ENCODE assay signal across 8 mouse cellular contexts in the genomic region with DNA sequence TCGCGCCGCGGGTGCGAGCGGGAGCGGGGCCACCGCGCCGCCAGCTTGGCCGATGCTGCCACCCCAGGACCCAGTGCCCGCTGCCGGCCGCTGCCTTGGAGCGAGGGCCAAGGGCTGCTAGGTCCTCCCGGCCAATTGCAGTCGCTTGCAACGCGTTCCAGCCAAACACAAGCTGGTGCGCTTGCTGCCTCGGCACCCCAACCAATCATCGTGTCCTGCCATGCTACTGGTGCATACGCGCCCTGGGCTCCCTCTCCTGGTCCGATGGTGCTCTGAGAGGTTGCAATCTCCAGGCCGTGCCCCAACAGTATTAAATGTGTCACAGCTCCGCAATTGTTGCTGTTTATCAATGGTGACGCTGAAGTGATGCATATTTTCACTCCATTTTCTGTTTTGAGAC. TPM values are rescaled to one million over a fixed set of nuclear protein-coding genes. Genes with fewer than 3 reads are reported as not detected.
DNase-seq lines count a peak whose midpoint lies in the region; ATAC-seq and TF ChIP-seq lines count a peak whose summit lies in the region.

No protein-coding gene starts in this region.

- WGBS in lung, embryonic 15.5 days, result 1% methylated on average over 28 of the region's 28 CpGs
- WGBS in thymus, adult 2 months, result under 1% methylated on average over 28 of the region's 28 CpGs

- H3K4me1 ChIP-seq in lung, embryonic 15.5 days, result peaks cover 27% of the 10 kb centered on the region
- H3K4me1 ChIP-seq in thymus, adult 2 months (replicated peaks; ENCODE audit: control insufficient read depth, insufficient read depth, low read length), result peaks cover 10% of the 10 kb centered on the region; the same call in 1 of the 2 replicates

- peak overlapping the region; percentile 60 for H3K4me3 ChIP-seq in lung, embryonic 15.5 days
- peak overlapping the region; percentile 29 for H3K4me3 ChIP-seq in thymus, adult 2 months (ENCODE audit: control insufficient read depth, insufficient read depth, low read length)

- no peaks in the 10 kb centered on the region for H3K9me3 ChIP-seq in lung, embryonic 15.5 days

- DNase-seq in MEL-GATA-1-ER (ENCODE audit: extremely low read depth, low read depth), result peak; percentile 82
- DNase-seq in cerebellum, adult 8-10 months, result peak; percentile 92
- DNase-seq in forelimb bud, embryonic 11.5 days (ENCODE audit: low read depth, low spot score), result peak; percentile 91
- DNase-seq in layer of hippocampus, adult 9-10 months (ENCODE audit: low spot score), result peak; percentile 55
- peak; percentile 86 for DNase-seq in ovary, adult 18-20 months (ENCODE audit: low spot score)
- DNase-seq in thymus, adult 2 months, result peak; percentile 81

- H3K36me3 ChIP-seq in lung, embryonic 15.5 days, result no peaks in the 10 kb centered on the region
- H3K36me3 ChIP-seq in thymus, adult 2 months (ENCODE audit: control insufficient read depth, insufficient read depth, low read length), result no peaks in the 10 kb centered on the region

- TF ChIP-seq POLR2A in thymus, adult 2 months (IDR thresholded peaks at IDR 0.05; ENCODE audit: control insufficient read depth, extremely low read depth, insufficient read depth, low read length, poor library complexity), result no peak

- no peak for TF ChIP-seq CTCF in thymus, adult 2 months (IDR thresholded peaks at IDR 0.05; ENCODE audit: borderline replicate concordance, control insufficient read depth, extremely low read depth, insufficient read depth, low read length, poor library complexity)

- peak; percentile 100 for ATAC-seq in hematopoietic stem cell, adult 5-6 weeks (replicated peaks in 1 of 2; ENCODE audit: insufficient read depth in 1 of 2, low FRiP score in 2 of 2, low TSS enrichment in 1 of 2, low read depth in 1 of 2, poor library complexity in 2 of 2, severe bottlenecking in 2 of 2)
- ATAC-seq in lung, embryonic 15.5 days (ENCODE audit: borderline replicate concordance, extremely low read depth, low FRiP score, low TSS enrichment), result peak; percentile 91

- H3K9ac ChIP-seq in lung, embryonic 15.5 days, result peak overlapping the region; percentile 40

- H3K4me2 ChIP-seq in lung, embryonic 15.5 days, result peak overlapping the region; percentile 99

- peak overlapping the region; percentile 30; the same call in 1 of the 2 replicates for H3K27ac ChIP-seq in lung, embryonic 15.5 days
- H3K27ac ChIP-seq in thymus, adult 2 months (ENCODE audit: control insufficient read depth, insufficient read depth, low read length), result no peak overlapping the region

- peaks cover 35% of the 10 kb centered on the region for H3K27me3 ChIP-seq in lung, embryonic 15.5 days
- peaks cover 13% of the 10 kb centered on the region; the same call in 1 of the 2 replicates for H3K27me3 ChIP-seq in thymus, adult 2 months (ENCODE audit: control insufficient read depth, insufficient read depth, low read length)

RNA-seq across cellular contexts. Expression of gene Cldn9, which starts 16.3 kb away (rescaled TPM):
- not detected in 2 replicates for total RNA-seq in hematopoietic stem cell, adult 5-6 weeks (2017)
- 4.4 and 4.8 TPM in 2 replicates for polyA plus RNA-seq in lung, embryonic 15.5 days (2015; fragmentation: Nextera tagmentation; extraction: Ambion mirVana)
- polyA plus RNA-seq in thymus, adult 2 months (2012; rRNA removed), result 1.1 and 1.9 TPM in 2 replicates

RNA-seq across cellular contexts. Expression of gene Cldn6, which starts 21.0 kb away (rescaled TPM):
- total RNA-seq in hematopoietic stem cell, adult 5-6 weeks (2017), result not detected in 2 replicates
- 237 and 246 TPM in 2 replicates for polyA plus RNA-seq in lung, embryonic 15.5 days (2015; fragmentation: Nextera tagmentation; extraction: Ambion mirVana)
- polyA plus RNA-seq in thymus, adult 2 months (2012; rRNA removed), result 0.47 and 0.51 TPM in 2 replicates

RNA-seq across cellular contexts. Expression of gene 1520401A03Rik, which starts 22.5 kb away (rescaled TPM):
- not detected in 2 replicates for total RNA-seq in hematopoietic stem cell, adult 5-6 weeks (2017)
- 0.09 and 0.28 TPM in 2 replicates for polyA plus RNA-seq in lung, embryonic 15.5 days (2015; fragmentation: Nextera tagmentation; extraction: Ambion mirVana)
- 0.19 and 0.27 TPM in 2 replicates for polyA plus RNA-seq in thymus, adult 2 months (2012; rRNA removed)

RNA-seq across cellular contexts. Expression of gene Tnfrsf12a, which starts 22.8 kb away (rescaled TPM):
- 6.3 and 24.1 TPM in 2 replicates for total RNA-seq in hematopoietic stem cell, adult 5-6 weeks (2017)
- 26.8 and 28.5 TPM in 2 replicates for polyA plus RNA-seq in lung, embryonic 15.5 days (2015; fragmentation: Nextera tagmentation; extraction: Ambion mirVana)
- 10.2 and 11.4 TPM in 2 replicates for polyA plus RNA-seq in thymus, adult 2 months (2012; rRNA removed)

RNA-seq across cellular contexts. Expression of gene Pkmyt1, which starts 26.1 kb away (rescaled TPM):
- total RNA-seq in hematopoietic stem cell, adult 5-6 weeks (2017), result 13.9 and 14.3 TPM in 2 replicates
- polyA plus RNA-seq in lung, embryonic 15.5 days (2015; fragmentation: Nextera tagmentation; extraction: Ambion mirVana), result 61.7 and 68.6 TPM in 2 replicates
- 145 and 182 TPM in 2 replicates for polyA plus RNA-seq in thymus, adult 2 months (2012; rRNA removed)

Comparison
In these comparisons a context has a peak if more than half of its experiments do, and no peak if none do; other contexts are left out.
1. RNA of gene Cldn6, which starts 21.0 kb away (polyA plus RNA-seq): 237 to 246 TPM in lung, embryonic 15.5 days; 0.47 to 0.51 TPM in thymus, adult 2 months; every median in the first group is over 100 times any median in the second.
2. Peak in every context shown above with its lines, with median percentiles within 50 percentile points of each other: DNase-seq.